Comparison of ENCODE assay signal across 9 mouse cellular contexts in the genomic region with DNA sequence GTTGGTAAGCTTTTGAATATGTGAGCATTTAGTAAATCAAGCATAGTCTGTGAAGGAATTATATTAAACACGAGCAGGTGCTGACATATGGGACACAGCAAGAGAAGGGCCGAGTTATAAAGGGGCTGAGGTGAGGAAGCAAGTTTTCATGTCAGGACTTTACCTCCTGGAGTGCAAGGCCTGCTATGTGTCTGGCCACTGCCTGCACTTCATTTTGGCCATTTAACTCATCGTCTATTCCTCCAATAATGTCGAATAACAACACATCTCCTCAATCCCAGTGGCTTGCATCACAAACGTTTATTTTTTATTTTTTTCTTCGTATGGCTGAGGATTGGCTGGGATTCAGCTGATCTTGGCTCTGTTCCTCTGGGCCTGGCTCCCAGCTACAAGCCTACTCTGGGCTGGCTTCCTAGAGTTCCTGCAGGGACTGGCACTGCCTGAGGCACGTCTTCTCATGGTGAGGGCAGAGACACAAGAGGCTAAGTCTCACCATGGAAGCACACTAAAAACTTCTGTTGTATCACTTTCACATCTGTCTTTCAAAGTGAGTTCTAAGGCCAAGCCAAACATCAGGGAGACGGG. TPM values are rescaled to one million over a fixed set of nuclear protein-coding genes. Genes with fewer than 3 reads are reported as not detected.
DNase-seq lines count a peak whose midpoint lies in the region; ATAC-seq and TF ChIP-seq lines count a peak whose summit lies in the region.
"Had no signal": no experiment of that assay in that cellular context is flagged by ENCODE, and none has a peak within 500 bp of the region (broad histone marks: within the 10 kb centered on the region; RNA-seq: fewer than 3 reads in every experiment).

No protein-coding gene starts in this region.

- no peak for TF ChIP-seq POLR2A in lung, adult 2 months (IDR thresholded peaks at IDR 0.05; ENCODE audit: borderline replicate concordance, extremely low read depth, low read depth, low read length)
- TF ChIP-seq POLR2A in limb, embryonic 14.5 days (IDR thresholded peaks at IDR 0.05; ENCODE audit: borderline replicate concordance, extremely low read depth, insufficient read depth, insufficient read length) = no peak

- H3K36me3 ChIP-seq in forebrain, embryonic 15.5 days = no peaks in the 10 kb centered on the region
- H3K36me3 ChIP-seq in forebrain, embryonic 11.5 days (ENCODE audit: control insufficient read depth, insufficient read depth, low read length) = no peaks in the 10 kb centered on the region
- no peaks in the 10 kb centered on the region for H3K36me3 ChIP-seq in lung, postnatal 0 days (ENCODE audit: insufficient read depth, low read length)
- H3K36me3 ChIP-seq in limb, embryonic 14.5 days (ENCODE audit: control insufficient read depth, insufficient read depth, low read length) = no peaks in the 10 kb centered on the region
- H3K36me3 ChIP-seq: heart, embryonic 13.5 days had no signal

- peak overlapping the region; percentile 44 for H3K27ac ChIP-seq in forebrain, embryonic 15.5 days (replicated peaks)
- H3K27ac ChIP-seq in forebrain, embryonic 11.5 days (ENCODE audit: low read depth, low read length) = no peak overlapping the region
- no peak overlapping the region for H3K27ac ChIP-seq in lung, postnatal 0 days (ENCODE audit: low read length)
- H3K27ac ChIP-seq in limb, embryonic 14.5 days (replicated peaks; ENCODE audit: low read depth, low read length) = no peak overlapping the region
- H3K27ac ChIP-seq: heart, embryonic 13.5 days had no signal

- H3K27me3 ChIP-seq in forebrain, embryonic 15.5 days = no peaks in the 10 kb centered on the region
- H3K27me3 ChIP-seq in forebrain, embryonic 11.5 days (ENCODE audit: control insufficient read depth, insufficient read depth, low read length) = no peaks in the 10 kb centered on the region
- no peaks in the 10 kb centered on the region for H3K27me3 ChIP-seq in lung, postnatal 0 days (replicated peaks; ENCODE audit: insufficient read depth, low read length)
- H3K27me3 ChIP-seq in limb, embryonic 14.5 days (ENCODE audit: control insufficient read depth, insufficient read depth, low read length) = no peaks in the 10 kb centered on the region
- H3K27me3 ChIP-seq: heart, embryonic 13.5 days had no signal

- no peak overlapping the region for H3K4me2 ChIP-seq in forebrain, embryonic 15.5 days (replicated peaks)
- no peak overlapping the region for H3K4me2 ChIP-seq in forebrain, embryonic 11.5 days (ENCODE audit: low read depth, low read length, severe bottlenecking)
- no peak overlapping the region for H3K4me2 ChIP-seq in lung, postnatal 0 days (replicated peaks; ENCODE audit: low read depth, low read length)
- H3K4me2 ChIP-seq in limb, embryonic 14.5 days (replicated peaks; ENCODE audit: low read depth, low read length, severe bottlenecking) = no peak overlapping the region
- H3K4me2 ChIP-seq: heart, embryonic 13.5 days had no signal

- peak; percentile 81 for ATAC-seq in forebrain, embryonic 15.5 days (replicated peaks)
- no peak for ATAC-seq in forebrain, embryonic 11.5 days (replicated peaks; ENCODE audit: low FRiP score)
- ATAC-seq in lung, postnatal 0 days = 0 out of 2 replicates have a peak, but pooled peaks have one; percentile 32
- no peak for ATAC-seq in limb, embryonic 14.5 days (ENCODE audit: low FRiP score, low read depth)

- DNase-seq in forebrain, embryonic 11.5 days (ENCODE audit: low spot score) = no peak
- peak; percentile 63 for DNase-seq in lung, postnatal 0 days (ENCODE audit: low spot score)
- no peak for DNase-seq in lung, adult 2 months
- DNase-seq in fat pad, adult 2 months (ENCODE audit: extremely low read depth, low read depth, low spot score) = peak; percentile 8
- DNase-seq in limb, embryonic 14.5 days (ENCODE audit: low spot score) = peak; percentile 73
- DNase-seq in urinary bladder, adult 18-20 months (ENCODE audit: low spot score in 2 of 2) = no peak
- no peak for DNase-seq in yolk sac, embryonic 10.5 days (ENCODE audit: low spot score)

- H3K4me3 ChIP-seq in forebrain, embryonic 15.5 days = no peak overlapping the region
- no peak overlapping the region for H3K4me3 ChIP-seq in forebrain, embryonic 11.5 days (ENCODE audit: low read depth, low read length)
- H3K4me3 ChIP-seq in lung, postnatal 0 days (ENCODE audit: low read depth, low read length) = no peak overlapping the region
- H3K4me3 ChIP-seq in lung, adult 2 months (replicated peaks; ENCODE audit: extremely low read depth, low read depth, low read length) = no peak overlapping the region
- no peak overlapping the region for H3K4me3 ChIP-seq in limb, embryonic 14.5 days (replicated peaks; ENCODE audit: low read length)
- H3K4me3 ChIP-seq: heart, embryonic 13.5 days had no signal

- H3K9me3 ChIP-seq in forebrain, embryonic 15.5 days = no peaks in the 10 kb centered on the region
- no peaks in the 10 kb centered on the region for H3K9me3 ChIP-seq in forebrain, embryonic 11.5 days (ENCODE audit: control insufficient read depth, low read length)
- no peaks in the 10 kb centered on the region for H3K9me3 ChIP-seq in lung, postnatal 0 days (ENCODE audit: low read length)
- no peaks in the 10 kb centered on the region for H3K9me3 ChIP-seq in limb, embryonic 14.5 days (ENCODE audit: control insufficient read depth, low read length)
- H3K9me3 ChIP-seq: heart, embryonic 13.5 days had no signal

- TF ChIP-seq CTCF in lung, postnatal 0 days (IDR thresholded peaks at IDR 0.05) = no peak
- TF ChIP-seq CTCF in lung, adult 2 months (IDR thresholded peaks at IDR 0.05; ENCODE audit: insufficient read depth, low read length) = no peak

- 52% methylated on average over 8 of the region's 8 CpGs for WGBS in forebrain, embryonic 15.5 days
- 86% methylated on average over 8 of the region's 8 CpGs for WGBS in forebrain, embryonic 11.5 days
- 48% methylated on average over 8 of the region's 8 CpGs for WGBS in lung, postnatal 0 days
- 40% methylated on average over 8 of the region's 8 CpGs for WGBS in lung, adult 2 months
- WGBS in limb, embryonic 14.5 days = 46% methylated on average over 8 of the region's 8 CpGs

- no peak for TF ChIP-seq EP300 in lung, postnatal 0 days (IDR thresholded peaks at IDR 0.05)

- no peak overlapping the region for H3K9ac ChIP-seq in forebrain, embryonic 15.5 days (replicated peaks)
- no peak overlapping the region for H3K9ac ChIP-seq in forebrain, embryonic 11.5 days (ENCODE audit: low read length)
- H3K9ac ChIP-seq in lung, postnatal 0 days (replicated peaks; ENCODE audit: low read depth) = no peak overlapping the region
- no peak overlapping the region for H3K9ac ChIP-seq in limb, embryonic 14.5 days (ENCODE audit: low read depth, low read length, severe bottlenecking)
- H3K9ac ChIP-seq: heart, embryonic 13.5 days had no signal

- peaks cover 19% of the 10 kb centered on the region for H3K4me1 ChIP-seq in forebrain, embryonic 15.5 days
- no peaks in the 10 kb centered on the region for H3K4me1 ChIP-seq in forebrain, embryonic 11.5 days (replicated peaks; ENCODE audit: control insufficient read depth, insufficient read depth, low read length)
- no peaks in the 10 kb centered on the region for H3K4me1 ChIP-seq in lung, postnatal 0 days (ENCODE audit: insufficient read depth, low read depth, low read length)
- no peaks in the 10 kb centered on the region for H3K4me1 ChIP-seq in lung, adult 2 months (ENCODE audit: control insufficient read depth, insufficient read depth, low read length)
- no peaks in the 10 kb centered on the region; the same call in 1 of the 2 replicates for H3K4me1 ChIP-seq in limb, embryonic 14.5 days (ENCODE audit: control insufficient read depth, insufficient read depth, low read length)

RNA-seq across cellular contexts. Expression of a gene that starts 20.5 kb away (rescaled TPM):
- 5.8 and 6.2 TPM in 2 replicates for polyA plus RNA-seq in forebrain, embryonic 15.5 days (2015; fragmentation: Nextera tagmentation; extraction: Ambion mirVana)
- polyA plus RNA-seq in forebrain, embryonic 11.5 days (2014; fragmentation: Nextera tagmentation; extraction: Ambion mirVana) = 4.0 and 5.1 TPM in 2 replicates
- 19.0 and 30.7 TPM in 2 replicates for polyA plus RNA-seq in lung, postnatal 0 days (2015; fragmentation: Nextera tagmentation; extraction: Ambion mirVana)
- 6.9 and 7.5 TPM in 2 replicates for polyA plus RNA-seq in lung, adult 2 months (2012; rRNA removed)
- 12.1 and 14.2 TPM in 2 replicates for polyA plus RNA-seq in limb, embryonic 14.5 days (2012; rRNA removed)
- 22.6 and 31.7 TPM in 2 replicates for polyA plus RNA-seq in limb, embryonic 14.5 days (2014; fragmentation: Nextera tagmentation; extraction: Ambion mirVana)

Comparison
In these comparisons a context has a peak if more than half of its experiments do, and no peak if none do; other contexts are left out.
1. ATAC-seq: peak in forebrain, embryonic 15.5 days (single experiment) and lung, postnatal 0 days (single experiment); none in forebrain, embryonic 11.5 days (single experiment) and limb, embryonic 14.5 days (single experiment).
2. DNase-seq: peak in lung, postnatal 0 days (single experiment), fat pad, adult 2 months (single experiment) and limb, embryonic 14.5 days (single experiment); none in forebrain, embryonic 11.5 days (single experiment), lung, adult 2 months (single experiment), urinary bladder, adult 18-20 months (0 of 2) and yolk sac, embryonic 10.5 days (single experiment).